Mouse (Mus musculus) MEL (cell line): ENCODE measurements around the gene Slc25a44. TPM values are rescaled to one million over a fixed set of nuclear protein-coding genes. Genes with fewer than 3 reads are reported as not detected.

Experiments used
- DNase-seq: peaks from one replicate; pipeline ENCODE4 v3.0.0; 2011; ENCODE audit warnings: low read depth, low spot score
- H3K27ac ChIP-seq: 2 replicates; pipeline ENCODE4 v1.5.1; 2012; ENCODE audit warnings: low read depth, mild to moderate bottlenecking, control low read depth, low read length, moderate library complexity; ENCODE audit not compliant: control insufficient read depth
- H3K27me3 ChIP-seq, 2 experiments: fragments of 150-350 bp in 1 of 2; sonication (generic) in 1 of 2; 2 replicates each; pipeline ENCODE4 v1.6.1; 2012; ENCODE audit warnings: low read length in 2 of 2, mild to moderate bottlenecking in 2 of 2, improper control_type of control experiment in 1 of 2, moderate library complexity in 1 of 2; ENCODE audit not compliant: insufficient read depth in 2 of 2, control insufficient read depth in 1 of 2
- H3K36me3 ChIP-seq, 2 experiments: 2 replicates each; pipeline ENCODE4 v1.6.1; 2012 to 2014; ENCODE audit warnings: low read length in 2 of 2, improper control_type of control experiment in 1 of 2, inconsistent platforms in 1 of 2, mild to moderate bottlenecking in 1 of 2; ENCODE audit not compliant: insufficient read depth in 2 of 2, control insufficient read depth in 1 of 2
- H3K4me1 ChIP-seq, 2 experiments: fragments of 150-350 bp in 1 of 2; sonication (generic) in 1 of 2; 2 replicates each; pipeline ENCODE4 v1.6.1; 2012; ENCODE audit warnings: low read length in 2 of 2, improper control_type of control experiment in 1 of 2, mild to moderate bottlenecking in 1 of 2; ENCODE audit not compliant: insufficient read depth in 2 of 2, control insufficient read depth in 1 of 2
- H3K4me3 ChIP-seq, 2 experiments: fragments of 150-350 bp in 1 of 2; sonication (generic) in 1 of 2; 2 replicates each; pipeline ENCODE4 v1.5.1; 2012; ENCODE audit warnings: low read depth in 2 of 2, low read length in 2 of 2, mild to moderate bottlenecking in 2 of 2, moderate library complexity in 2 of 2, control low read depth in 1 of 2, improper control_type of control experiment in 1 of 2; ENCODE audit not compliant: control insufficient read depth in 1 of 2, insufficient read depth in 1 of 2
- H3K79me2 ChIP-seq: 2 replicates; pipeline ENCODE4 v1.6.1; 2012; ENCODE audit warnings: mild to moderate bottlenecking, low read length, moderate library complexity; ENCODE audit not compliant: control insufficient read depth, poor library complexity, insufficient read depth
- H3K9ac ChIP-seq: 2 replicates; pipeline ENCODE4 v1.6.1; 2012; ENCODE audit warnings: low read depth, mild to moderate bottlenecking, control low read depth, low read length, moderate library complexity; ENCODE audit not compliant: control insufficient read depth, poor library complexity, severe bottlenecking
- H3K9me3 ChIP-seq: fragments of 150-350 bp; sonication (generic); replicated peaks from 2 replicates; pipeline ENCODE4 v1.6.1; 2012; ENCODE audit warnings: mild to moderate bottlenecking, low read length, improper control_type of control experiment, moderate library complexity; ENCODE audit not compliant: insufficient read depth
- BHLHE40 ChIP-seq: IDR thresholded peaks from 2 replicates; pipeline ENCODE4 v1.6.1; 2012; ENCODE audit warnings: low read depth, mild to moderate bottlenecking, inconsistent platforms, low read length, improper control_type of control experiment, borderline replicate concordance
- CHD1 ChIP-seq: IDR thresholded peaks from 2 replicates; pipeline ENCODE4 v1.6.1; 2012; ENCODE audit warnings: low read depth, mild to moderate bottlenecking, inconsistent platforms, low read length, improper control_type of control experiment
- CHD2 ChIP-seq: IDR thresholded peaks from 2 replicates; pipeline ENCODE4 v1.6.1; 2011; ENCODE audit warnings: low read length, improper control_type of control experiment
- CTCF ChIP-seq, 3 experiments: IDR thresholded peaks in 2 of 3; conservative IDR thresholded peaks in 1 of 3; 2 replicates each; pipeline ENCODE4 v1.5.1; 2011 to 2012; ENCODE audit warnings: low read length in 3 of 3, low read depth in 2 of 3, mild to moderate bottlenecking in 2 of 3, improper control_type of control experiment in 1 of 3, inconsistent platforms in 1 of 3, mixed read lengths in 1 of 3, moderate library complexity in 1 of 3; ENCODE audit not compliant: control insufficient read depth in 1 of 3, insufficient read depth in 1 of 3, poor library complexity in 1 of 3, severe bottlenecking in 1 of 3
- ELF1 ChIP-seq: IDR thresholded peaks from 2 replicates; pipeline ENCODE4 v1.6.1; 2014; ENCODE audit warnings: low read depth, mild to moderate bottlenecking, inconsistent platforms, low read length, improper control_type of control experiment, moderate library complexity
- ETS1 ChIP-seq: IDR thresholded peaks from 2 replicates; pipeline ENCODE4 v1.6.1; 2012; ENCODE audit warnings: low read depth, mild to moderate bottlenecking, inconsistent platforms, low read length, improper control_type of control experiment, moderate library complexity
- GATA1 ChIP-seq: IDR thresholded peaks from 2 replicates; pipeline ENCODE4 v1.6.1; 2011; ENCODE audit warnings: low read depth, low read length, improper control_type of control experiment
- JUND ChIP-seq: IDR thresholded peaks from 2 replicates; pipeline ENCODE4 v1.6.1; 2011; ENCODE audit warnings: low read depth, mild to moderate bottlenecking, improper control_type of control experiment, low read length
- MAFK ChIP-seq: IDR thresholded peaks from 2 replicates; pipeline ENCODE4 v1.6.1; 2011; ENCODE audit warnings: low read depth, mild to moderate bottlenecking, low read length, improper control_type of control experiment, borderline replicate concordance
- MAX ChIP-seq: IDR thresholded peaks from 2 replicates; pipeline ENCODE4 v1.6.1; 2011; ENCODE audit warnings: low read length, improper control_type of control experiment
- MAZ ChIP-seq: IDR thresholded peaks from 2 replicates; pipeline ENCODE4 v1.6.1; 2012; ENCODE audit warnings: low read depth, mild to moderate bottlenecking, inconsistent platforms, low read length, improper control_type of control experiment
- MEF2A ChIP-seq: IDR thresholded peaks from 2 replicates; pipeline ENCODE4 v1.6.1; 2014; ENCODE audit warnings: low read depth, mild to moderate bottlenecking, inconsistent platforms, low read length, improper control_type of control experiment; ENCODE audit not compliant: poor library complexity, insufficient replicate concordance, severe bottlenecking; ENCODE audit errors: extremely low read depth
- MXI1 ChIP-seq: IDR thresholded peaks from 2 replicates; pipeline ENCODE4 v1.6.1; 2011; ENCODE audit warnings: mild to moderate bottlenecking, low read depth, low read length, improper control_type of control experiment
- NELFE ChIP-seq: IDR thresholded peaks from 2 replicates; pipeline ENCODE4 v1.6.1; 2011; ENCODE audit warnings: low read depth, low read length, improper control_type of control experiment
- POLR2A ChIP-seq, 2 experiments: IDR thresholded peaks; 2 replicates each; pipeline ENCODE4 v1.6.1; 2011 to 2012; ENCODE audit warnings: low read length in 2 of 2, mild to moderate bottlenecking in 2 of 2, control low read depth in 1 of 2, improper control_type of control experiment in 1 of 2, low read depth in 1 of 2, moderate library complexity in 1 of 2; ENCODE audit not compliant: control insufficient read depth in 1 of 2, insufficient read depth in 1 of 2, poor library complexity in 1 of 2
- POLR2AphosphoS2 ChIP-seq: IDR thresholded peaks from 2 replicates; pipeline ENCODE4 v1.6.1; 2011; ENCODE audit warnings: low read length, improper control_type of control experiment
- RAD21 ChIP-seq: IDR thresholded peaks from 2 replicates; pipeline ENCODE4 v1.6.1; 2011; ENCODE audit warnings: mild to moderate bottlenecking, low read depth, low read length, improper control_type of control experiment
- SIN3A ChIP-seq: IDR thresholded peaks from 2 replicates; pipeline ENCODE4 v1.6.1; 2012; ENCODE audit warnings: low read length, improper control_type of control experiment, inconsistent platforms
- TAL1 ChIP-seq: IDR thresholded peaks from 2 replicates; pipeline ENCODE4 v1.6.1; 2012; ENCODE audit warnings: mild to moderate bottlenecking, inconsistent platforms, low read length, moderate library complexity, mixed read lengths
- TBP ChIP-seq: IDR thresholded peaks from 2 replicates; pipeline ENCODE4 v1.8.0; 2011; ENCODE audit warnings: low read depth, low read length, improper control_type of control experiment
- TCF12 ChIP-seq: IDR thresholded peaks from 2 replicates; pipeline ENCODE4 v1.6.1; 2014; ENCODE audit warnings: low read depth, mild to moderate bottlenecking, inconsistent platforms, low read length, improper control_type of control experiment, moderate library complexity
- UBTF ChIP-seq: IDR thresholded peaks from 2 replicates; pipeline ENCODE4 v1.6.1; 2012; ENCODE audit warnings: low read depth, mild to moderate bottlenecking, inconsistent platforms, low read length, improper control_type of control experiment, moderate library complexity, borderline replicate concordance; ENCODE audit not compliant: insufficient read depth
- USF1 ChIP-seq: IDR thresholded peaks from 2 replicates; pipeline ENCODE4 v1.6.1; 2014; ENCODE audit warnings: low read depth, mild to moderate bottlenecking, inconsistent platforms, low read length, improper control_type of control experiment, moderate library complexity
- USF2 ChIP-seq, 2 experiments: IDR thresholded peaks; 2 replicates each; pipeline ENCODE4 v1.6.1; 2011 to 2012; ENCODE audit warnings: improper control_type of control experiment in 2 of 2, low read length in 2 of 2, borderline replicate concordance in 1 of 2, inconsistent platforms in 1 of 2, low read depth in 1 of 2, mild to moderate bottlenecking in 1 of 2; ENCODE audit not compliant: insufficient read depth in 1 of 2
- ZC3H11A ChIP-seq: IDR thresholded peaks from 2 replicates; pipeline ENCODE4 v1.6.1; 2012; ENCODE audit warnings: low read depth, mild to moderate bottlenecking, inconsistent platforms, low read length, improper control_type of control experiment
- ZKSCAN1 ChIP-seq: IDR thresholded peaks from 2 replicates; pipeline ENCODE4 v1.6.1; 2012; ENCODE audit warnings: low read depth, mild to moderate bottlenecking, inconsistent platforms, low read length, improper control_type of control experiment, moderate library complexity
- ZNF384 ChIP-seq: IDR thresholded peaks from 2 replicates; pipeline ENCODE4 v1.6.1; 2012; ENCODE audit warnings: low read depth, mild to moderate bottlenecking, inconsistent platforms, low read length, improper control_type of control experiment
- polyA plus RNA-seq, 2 experiments: library from polyadenylated mRNA; stranded (reverse) in 1 of 2; unstranded in 1 of 2; fragments of >175 nt in 1 of 2; fragments of >200 nt in 1 of 2; gene quantifications; 2 replicates each; pipeline versions ENCODE4 v1.2.1 to v1.2.4; 2012; ENCODE audit warnings: low replicate concordance in 2 of 2, low read depth in 1 of 2; ENCODE audit not compliant: insufficient read length in 2 of 2, insufficient read depth in 1 of 2, missing spikeins in 1 of 2
- total RNA-seq: library from RNA; depleted of rRNA; stranded (reverse); fragments of 300-350 nt; gene quantifications from 2 replicates; pipeline ENCODE4 v1.2.3, GENCODE M21; 2012

Slc25a44 gene
- total and polyA plus RNA-seq, 3 experiments = 30.5 to 34.6 TPM; not detected in 1

GRCm38 (mm10) chr3:88440500-88441381 is 15.8 kb upstream of the Slc25a44 start (continued):
- TF ChIP-seq UBTF = no peak
- no peak for TF ChIP-seq CHD2
- TF ChIP-seq JUND = no peak

GRCm38 (mm10) chr3:88439582-88439981 is 14.6 kb upstream of the Slc25a44 start:
- no peaks in the 10 kb centered on the region for H3K27me3 ChIP-seq

GRCm38 (mm10) chr3:88437454-88437853 is 12.5 kb upstream of the Slc25a44 start:
- DNase-seq = no peak
- no peak overlapping the region for H3K4me3 ChIP-seq
- no peak overlapping the region for H3K27ac ChIP-seq
- H3K4me1 ChIP-seq = no peaks in the 10 kb centered on the region
- no peaks in the 10 kb centered on the region for H3K9me3 ChIP-seq
- H3K79me2 ChIP-seq = no peaks in the 10 kb centered on the region
- no peak overlapping the region for H3K9ac ChIP-seq
- H3K27me3 ChIP-seq = no peaks in the 10 kb centered on the region
- TF ChIP-seq MEF2A (no peak), CHD2 (no peak), USF1 (no peak), MAX (no peak), NELFE (no peak), ZKSCAN1 (no peak), TCF12 (no peak), CTCF (IDR thresholded peaks at IDR 0.05 in 2 of 3, conservative IDR thresholded peaks at IDR 0.05 in 1 of 3; ENCODE audit: control insufficient read depth in 1 of 3, insufficient read depth in 1 of 3, low read depth in 2 of 3, low read length in 3 of 3, poor library complexity in 1 of 3, severe bottlenecking in 1 of 3) (no peak), ELF1 (no peak)
- TF ChIP-seq, all 39 proteins: peak for 0
- no peaks in the 10 kb centered on the region for H3K36me3 ChIP-seq

More at GRCm38 (mm10) chr3:88439582-88439981, 14.6 kb upstream of the Slc25a44 start:
- TF ChIP-seq POLR2AphosphoS2 = no peak
- no peak for TF ChIP-seq ZNF384
- TF ChIP-seq CHD1 = no peak
- no peak for TF ChIP-seq USF2 (IDR thresholded peaks at IDR 0.05; ENCODE audit: borderline replicate concordance in 1 of 2, insufficient read depth in 1 of 2, low read depth in 1 of 2, low read length in 2 of 2)
- no peak for TF ChIP-seq TAL1
- no peak for TF ChIP-seq GATA1
- TF ChIP-seq BHLHE40 = no peak
- TF ChIP-seq MEF2A = no peak
- TF ChIP-seq MXI1 = no peak
- no peak for TF ChIP-seq POLR2A (IDR thresholded peaks at IDR 0.05; ENCODE audit: control insufficient read depth in 1 of 2, insufficient read depth in 1 of 2, low read depth in 1 of 2, low read length in 2 of 2, poor library complexity in 1 of 2)
- TF ChIP-seq RAD21 = no peak
- no peak for TF ChIP-seq ELF1
- TF ChIP-seq MAZ = no peak
- TF ChIP-seq TBP = no peak
- no peak for TF ChIP-seq MAX
- TF ChIP-seq ETS1 = no peak
- TF ChIP-seq MAFK = no peak
- TF ChIP-seq ZC3H11A = no peak
- no peak for TF ChIP-seq SIN3A
- TF ChIP-seq JUND = no peak
- H3K79me2 ChIP-seq = no peaks in the 10 kb centered on the region
- no peaks in the 10 kb centered on the region for H3K9me3 ChIP-seq
- no peak overlapping the region for H3K4me3 ChIP-seq
- no peak overlapping the region for H3K9ac ChIP-seq
- no peaks in the 10 kb centered on the region for H3K4me1 ChIP-seq
- no peak for DNase-seq
- no peak overlapping the region for H3K27ac ChIP-seq
- H3K36me3 ChIP-seq = no peaks in the 10 kb centered on the region
